Mouse (Mus musculus) testis, postnatal 10 days (tissue): ENCODE data around the gene Msl3.
"Not testable (repeated sequence)": the region's sequence is repeated elsewhere in the genome, so short reads cannot be mapped to it uniquely, and the experiment has no call there.

Experiments
- DNase-seq: peaks from one replicate; pipeline ENCODE4 v3.0.0; 2021; ENCODE audit warnings: low spot score

The Msl3 gene

GRCm38 (mm10) chrX:168673525-168674406 lies at the start of gene Msl3:
Gene Msl3 (minus strand): TSS chrX:168673898.
- peak; percentile 88 for DNase-seq

GRCm38 (mm10) chrX:168717969-168718368 lies 44.3 kb upstream of the Msl3 start:
- no peak for DNase-seq

- DNase-seq: no peak
Observed at GRCm38 (mm10) chrX:168674407-168674962, 787 bp upstream of the Msl3 start.

GRCm38 (mm10) chrX:168672913-168673524 lies 679 bp downstream of the Msl3 start:
- no peak for DNase-seq

GRCm38 (mm10) chrX:168672425-168672824 lies 1.3 kb downstream of the Msl3 start:
- peak; percentile 38 for DNase-seq

GRCm38 (mm10) chrX:168663982-168664689 lies 9.6 kb downstream of the Msl3 start:
- peak; percentile 44 for DNase-seq

- no peak for DNase-seq
Observed at GRCm38 (mm10) chrX:168660236-168660635, 13.5 kb downstream of the Msl3 start.

- DNase-seq: not testable (repeated sequence)
Observed at GRCm38 (mm10) chrX:168659803-168660202, 13.9 kb downstream of the Msl3 start.

GRCm38 (mm10) chrX:168659275-168659674 lies 14.4 kb downstream of the Msl3 start:
- no peak for DNase-seq

GRCm38 (mm10) chrX:168657795-168658194 lies 15.9 kb downstream of the Msl3 start:
- no peak for DNase-seq

GRCm38 (mm10) chrX:168649336-168649735 lies 24.4 kb downstream of the Msl3 start:
- no peak for DNase-seq

- DNase-seq: no peak
Observed at GRCm38 (mm10) chrX:168647746-168648145, 26.0 kb downstream of the Msl3 start.

- DNase-seq: no peak
Observed at GRCm38 (mm10) chrX:168643451-168643850, 30.2 kb downstream of the Msl3 start.

GRCm38 (mm10) chrX:168639556-168640356 lies 33.9 kb downstream of the Msl3 start:
- peak; percentile 64 for DNase-seq
